Mouse (Mus musculus) large intestine, adult 2 months (tissue): ENCODE measurements around the gene Jakmip3. TPM values are rescaled to one million over a fixed set of nuclear protein-coding genes. Genes with fewer than 3 reads are reported as not detected.
A peak's percentile ranks its signal among the peaks of the same experiment; 100 is the strongest.

Experiments used
- DNase-seq: peaks from one replicate; pipeline ENCODE4 v3.0.0-alpha.2; 2012; ENCODE audit warnings: low read depth, low spot score
- WGBS: fragments of 180-500 bp; shearing (Covaris S2); methylation state at CpG from one replicate; pipeline ENCODE4 v1.1.7; 2018; 5-methylcytosine and 5-hydroxymethylcytosine counted together
- polyA plus RNA-seq: library from polyadenylated mRNA; depleted of rRNA; stranded (reverse); fragments of >200 nt; gene quantifications from 2 replicates; pipeline ENCODE4 v1.2.3, GENCODE M21; 2012

The Jakmip3 gene
- polyA plus RNA-seq, 1 experiment: 0.11 TPM

DNA sequence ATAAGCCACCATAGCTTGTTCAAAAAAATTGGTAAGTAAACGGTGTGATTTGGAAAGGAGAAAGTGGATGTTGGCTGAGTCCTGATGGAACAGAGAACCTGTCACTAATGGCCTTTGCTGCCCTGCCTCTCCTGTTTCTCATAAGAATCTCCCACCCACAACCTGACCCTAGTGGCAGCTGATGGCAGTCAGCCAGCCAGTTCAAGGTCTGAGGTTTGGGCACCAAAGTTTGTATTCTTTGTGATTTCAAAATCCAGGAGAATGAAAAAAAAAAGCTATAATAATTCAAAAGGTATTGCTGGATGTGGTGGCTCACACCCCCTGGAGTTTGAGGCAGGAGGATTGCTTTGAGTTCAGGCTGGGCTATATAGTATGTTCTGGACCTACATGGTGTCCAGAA, 1.8 kb downstream of the Jakmip3 start:
- 81% methylated on average over 1 of the region's 1 CpGs for WGBS
- no peak for DNase-seq

DNA sequence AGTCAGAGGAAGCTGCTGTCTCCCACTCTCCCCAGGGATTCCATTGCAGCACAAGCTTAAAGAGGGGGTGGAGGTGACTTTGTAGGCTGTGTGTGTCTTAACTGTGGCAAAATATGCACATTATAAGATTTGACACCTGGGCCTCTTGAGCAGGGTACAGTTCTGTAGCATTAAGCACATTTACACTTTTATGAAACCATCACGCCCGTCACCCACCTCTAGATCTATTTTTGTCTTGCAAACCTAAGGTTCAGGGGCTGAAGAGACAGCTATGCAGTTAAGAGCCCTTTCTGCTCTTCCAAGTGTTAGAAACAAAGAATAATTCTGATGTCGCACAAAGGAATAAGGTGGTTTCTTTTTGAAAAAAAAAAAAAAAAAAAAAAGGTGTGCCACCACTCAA, 5.1 kb downstream of the Jakmip3 start:
- DNase-seq: no peak
- 55% methylated on average over 3 of the region's 3 CpGs for WGBS

DNA sequence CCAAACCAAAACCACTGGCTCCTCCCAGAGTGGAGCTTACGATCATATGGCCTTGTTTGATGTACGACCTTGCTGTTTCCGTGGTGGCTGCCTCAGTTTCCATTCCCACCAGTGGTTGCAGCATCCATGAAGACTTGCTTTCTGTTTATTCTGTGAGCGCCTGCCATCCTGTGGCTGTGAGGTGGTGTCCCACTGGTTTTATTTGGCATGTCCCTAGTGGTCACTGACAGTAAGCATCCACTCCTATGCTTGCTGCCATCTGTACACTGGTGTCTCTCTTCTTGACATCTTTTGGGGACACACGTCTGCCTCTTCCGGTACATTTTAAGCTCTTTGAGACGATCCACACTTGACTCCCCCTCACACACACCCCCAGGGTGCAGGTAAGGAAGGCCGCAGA, 7.2 kb downstream of the Jakmip3 start:
- no peak for DNase-seq
- 79% methylated on average over 8 of the region's 8 CpGs for WGBS

DNA sequence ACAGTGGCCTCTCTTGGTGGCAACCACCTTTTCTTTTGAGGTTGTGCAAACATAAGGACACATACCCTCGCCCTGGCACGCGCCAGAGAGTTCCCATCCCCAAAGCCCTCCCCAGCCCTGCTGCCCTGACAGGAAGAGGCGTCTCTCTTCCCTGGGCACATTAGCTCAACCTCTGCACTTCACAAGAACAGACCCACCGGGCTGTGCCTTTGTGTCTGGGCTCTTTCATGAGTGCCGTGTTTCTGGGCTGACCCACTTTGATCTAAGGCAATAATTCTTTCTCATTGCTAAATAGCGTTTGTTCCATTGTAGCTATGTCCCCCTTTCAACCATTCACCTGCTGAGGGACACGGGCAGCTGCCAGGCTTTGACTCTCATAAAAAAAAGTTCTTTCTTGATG, 7.8 kb downstream of the Jakmip3 start:
- no peak for DNase-seq
- WGBS: 24% methylated on average over 8 of the region's 8 CpGs

DNA sequence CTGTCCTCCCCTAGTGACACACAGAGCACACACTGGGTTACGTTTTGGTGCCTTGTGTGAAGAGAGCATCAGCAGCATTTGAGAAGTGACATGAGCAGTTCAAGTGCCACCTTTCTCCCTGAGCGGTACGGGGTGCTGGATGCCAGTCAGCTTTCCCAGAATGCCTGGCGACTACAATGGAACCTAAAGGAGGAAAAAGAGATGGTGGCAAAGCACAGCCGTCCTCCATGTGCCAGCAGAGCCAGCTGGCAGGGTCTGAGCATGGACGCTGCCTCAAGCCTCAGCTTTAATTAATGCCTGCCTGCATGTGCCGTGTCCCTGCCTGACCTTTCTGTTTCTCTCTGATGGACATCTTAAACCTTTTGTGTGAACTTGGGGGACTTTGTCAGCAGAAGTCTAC, 15.3 kb downstream of the Jakmip3 start:
- DNase-seq: no peak
- WGBS: 77% methylated on average over 7 of the region's 7 CpGs

DNA sequence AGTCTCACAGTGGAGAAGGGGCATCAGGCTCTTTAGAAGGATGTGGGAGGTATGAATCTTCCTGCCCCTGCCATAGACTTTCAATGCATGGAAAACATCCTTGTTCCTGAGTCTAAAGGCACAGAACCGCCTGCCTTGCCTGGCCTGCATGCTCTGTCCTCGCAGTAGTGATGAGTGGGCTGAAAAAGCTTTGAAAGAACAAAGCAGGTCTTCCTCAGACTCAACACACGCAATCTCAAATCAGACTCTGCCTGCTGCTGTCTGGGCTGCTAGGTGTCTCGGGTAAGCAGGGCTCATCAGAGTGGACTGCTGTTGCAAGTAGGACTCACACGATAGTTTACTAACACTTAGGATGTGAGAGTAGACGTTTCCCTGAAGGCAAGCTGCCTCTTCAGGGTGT, 16.6 kb downstream of the Jakmip3 start:
- 63% methylated on average over 6 of the region's 6 CpGs for WGBS
- no peak for DNase-seq

DNA sequence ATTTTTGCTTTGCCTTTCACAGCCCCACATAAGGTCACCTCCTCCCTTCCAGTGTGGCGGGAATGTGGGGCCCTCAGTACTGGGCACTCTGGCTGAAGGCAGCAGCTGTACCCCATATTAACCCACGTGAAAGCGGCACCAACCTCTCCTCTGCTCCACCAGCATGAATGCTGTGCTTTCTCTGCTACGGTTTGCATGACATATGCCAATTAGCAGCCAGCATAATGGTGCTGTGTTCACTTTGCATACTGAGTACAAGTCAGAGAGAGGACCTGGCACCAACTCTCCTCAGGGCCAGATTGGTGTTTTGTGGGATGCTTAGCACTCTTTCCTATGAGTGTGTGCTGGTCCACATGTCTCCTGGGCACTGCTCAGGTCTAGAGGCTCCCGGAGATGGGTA, 19.2 kb downstream of the Jakmip3 start:
- no peak for DNase-seq
- 82% methylated on average over 5 of the region's 5 CpGs for WGBS

DNA sequence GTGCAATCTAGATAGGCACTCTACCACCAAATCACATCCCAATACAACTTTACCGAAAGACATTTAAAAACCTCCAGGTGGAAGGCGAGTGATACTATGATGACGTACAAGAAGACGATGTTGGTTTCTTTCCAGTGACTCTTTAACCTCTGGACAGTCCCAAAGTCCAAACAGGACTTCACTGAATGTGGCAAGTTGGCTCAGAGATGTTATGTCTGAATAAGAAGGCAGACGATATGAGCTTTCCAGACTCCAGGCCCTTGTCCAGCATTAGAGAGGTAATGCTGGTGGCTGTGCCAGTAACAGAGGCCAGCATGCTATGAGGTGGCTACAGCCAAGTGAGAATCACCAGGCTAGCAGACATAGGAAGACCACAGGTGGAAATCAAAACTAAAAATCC, 23.2 kb downstream of the Jakmip3 start:
- WGBS: 79% methylated on average over 5 of the region's 5 CpGs
- DNase-seq: no peak

DNA sequence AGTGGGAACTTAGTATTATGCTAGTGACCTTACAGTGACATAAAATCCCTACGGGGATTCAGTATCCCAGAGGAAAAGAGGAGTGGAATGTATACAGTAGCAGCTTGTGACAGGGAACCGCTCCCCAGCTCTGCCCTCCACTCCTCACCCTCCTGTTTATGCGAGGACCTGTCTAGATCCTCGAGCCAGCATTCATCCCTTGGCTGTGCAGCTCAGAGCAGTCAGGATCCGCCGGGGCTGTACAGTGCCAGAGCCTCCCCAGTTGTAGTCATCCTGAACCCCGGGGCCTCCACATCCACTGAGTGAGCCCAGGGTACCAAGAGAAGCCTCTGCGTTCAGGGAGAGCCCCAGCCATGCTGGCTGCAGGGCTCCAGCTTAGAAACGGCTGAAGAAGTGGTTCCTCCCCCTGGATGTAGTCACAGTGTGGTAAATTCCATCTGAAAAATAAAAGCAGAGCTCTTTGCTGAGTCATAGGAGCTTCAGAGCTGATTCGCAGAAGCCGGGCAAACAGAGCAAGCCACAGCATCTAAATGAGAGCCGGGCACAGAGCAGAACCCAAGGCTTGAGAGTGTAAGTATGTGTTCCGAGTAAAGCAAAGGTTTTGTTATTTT, 27.6 kb downstream of the Jakmip3 start:
- 54% methylated on average over 13 of the region's 13 CpGs for WGBS
- no peak for DNase-seq

DNA sequence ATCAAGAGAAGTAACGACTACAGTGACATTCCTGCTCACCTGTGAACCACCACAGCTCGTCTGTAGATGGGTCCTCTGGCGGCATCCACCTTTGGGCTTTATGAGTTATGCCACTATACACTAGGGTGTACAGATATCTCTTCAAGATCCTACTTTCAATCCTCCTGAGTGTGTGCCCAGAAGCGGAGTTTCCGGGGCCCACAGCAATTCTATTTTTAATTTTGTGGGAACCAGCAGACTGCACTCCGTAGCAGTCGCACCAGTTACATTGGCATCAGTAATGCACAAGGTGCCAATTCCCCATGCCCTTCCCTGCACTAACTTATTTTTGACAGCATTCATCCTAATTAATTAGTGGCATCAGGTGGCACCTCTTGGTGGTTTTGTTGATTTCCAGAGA, 37.0 kb downstream of the Jakmip3 start:
- WGBS: 87% methylated on average over 7 of the region's 7 CpGs
- DNase-seq: no peak

DNA sequence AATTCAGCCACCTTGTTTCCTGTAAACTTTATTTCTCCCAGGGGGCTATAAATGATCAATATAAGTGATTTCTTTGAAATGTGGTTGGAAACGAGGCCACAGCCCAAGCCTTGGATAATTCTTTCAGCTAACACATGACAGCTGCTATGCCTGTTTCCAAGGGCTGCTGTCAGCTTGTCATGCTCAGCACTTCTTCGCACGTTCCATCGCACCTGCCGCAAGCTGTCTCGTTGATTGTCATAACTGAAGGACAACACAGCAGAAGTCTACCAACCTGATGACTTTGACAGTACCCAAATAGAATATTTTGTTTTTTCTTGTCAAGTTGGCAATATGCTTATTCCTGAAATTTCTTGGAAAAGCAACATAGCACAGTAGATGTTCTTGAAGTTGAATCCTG, 44.0 kb downstream of the Jakmip3 start:
- WGBS: 87% methylated on average over 6 of the region's 6 CpGs
- DNase-seq: no peak

DNA sequence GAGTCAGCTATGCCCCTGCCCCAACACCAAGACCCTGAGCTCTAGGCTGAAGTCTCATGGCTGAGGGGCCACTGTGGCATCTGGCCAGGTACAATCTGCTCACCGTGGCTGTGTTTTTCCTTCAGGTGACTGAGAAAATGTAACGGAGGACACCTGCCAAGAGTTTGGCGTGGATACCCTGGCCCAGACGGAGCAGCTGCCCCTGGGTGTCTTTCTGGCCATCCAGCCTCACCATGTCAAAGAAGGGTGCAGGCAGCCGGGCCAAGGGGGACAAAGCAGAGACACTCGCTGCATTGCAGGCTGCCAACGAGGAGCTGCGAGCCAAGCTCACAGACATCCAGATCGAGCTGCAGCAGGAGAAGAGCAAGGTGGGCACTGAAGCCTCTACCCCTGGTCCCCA, 48.6 kb downstream of the Jakmip3 start:
- 75% methylated on average over 9 of the region's 9 CpGs for WGBS
- no peak for DNase-seq

DNA sequence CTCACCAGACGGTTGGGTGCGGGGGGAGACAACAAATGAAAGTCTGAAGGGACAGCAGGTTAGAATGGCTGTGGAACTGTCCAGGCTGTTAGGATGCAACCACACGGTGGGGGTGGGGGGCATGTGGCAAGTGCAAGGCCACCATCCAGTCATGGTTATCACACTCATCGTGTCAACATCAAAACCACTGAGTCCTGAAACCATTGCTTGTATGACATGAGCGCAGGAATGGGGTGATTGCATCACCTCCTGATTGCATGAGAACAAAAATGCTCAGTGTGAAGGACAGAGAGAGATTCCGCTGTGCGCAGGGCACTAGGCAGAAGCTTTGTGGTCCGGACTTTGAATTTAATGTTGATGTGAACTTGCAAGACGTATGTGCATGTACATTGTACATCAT, 62.2 kb downstream of the Jakmip3 start:
- no peak for DNase-seq
- 83% methylated on average over 9 of the region's 9 CpGs for WGBS

DNA sequence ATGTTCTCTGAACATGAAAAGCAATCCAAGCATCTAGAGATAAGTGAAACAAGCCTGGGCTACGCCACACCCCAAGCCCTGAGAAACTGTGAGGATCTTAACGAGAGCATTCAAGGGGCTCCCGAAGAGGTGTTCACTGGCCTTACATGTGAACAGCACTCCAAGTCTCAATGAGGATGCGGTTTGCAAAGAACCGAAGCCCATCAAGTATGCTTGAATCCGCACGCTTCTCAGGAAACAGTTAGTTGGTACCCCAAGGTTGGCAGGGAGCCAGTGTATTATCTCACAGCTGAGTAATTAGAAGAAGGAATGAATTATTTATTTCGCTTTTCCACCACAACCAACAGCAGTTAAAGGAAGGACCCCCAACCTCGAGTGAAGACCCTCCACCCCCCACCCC, 62.7 kb downstream of the Jakmip3 start:
- WGBS: 68% methylated on average over 9 of the region's 9 CpGs
- DNase-seq: no peak

DNA sequence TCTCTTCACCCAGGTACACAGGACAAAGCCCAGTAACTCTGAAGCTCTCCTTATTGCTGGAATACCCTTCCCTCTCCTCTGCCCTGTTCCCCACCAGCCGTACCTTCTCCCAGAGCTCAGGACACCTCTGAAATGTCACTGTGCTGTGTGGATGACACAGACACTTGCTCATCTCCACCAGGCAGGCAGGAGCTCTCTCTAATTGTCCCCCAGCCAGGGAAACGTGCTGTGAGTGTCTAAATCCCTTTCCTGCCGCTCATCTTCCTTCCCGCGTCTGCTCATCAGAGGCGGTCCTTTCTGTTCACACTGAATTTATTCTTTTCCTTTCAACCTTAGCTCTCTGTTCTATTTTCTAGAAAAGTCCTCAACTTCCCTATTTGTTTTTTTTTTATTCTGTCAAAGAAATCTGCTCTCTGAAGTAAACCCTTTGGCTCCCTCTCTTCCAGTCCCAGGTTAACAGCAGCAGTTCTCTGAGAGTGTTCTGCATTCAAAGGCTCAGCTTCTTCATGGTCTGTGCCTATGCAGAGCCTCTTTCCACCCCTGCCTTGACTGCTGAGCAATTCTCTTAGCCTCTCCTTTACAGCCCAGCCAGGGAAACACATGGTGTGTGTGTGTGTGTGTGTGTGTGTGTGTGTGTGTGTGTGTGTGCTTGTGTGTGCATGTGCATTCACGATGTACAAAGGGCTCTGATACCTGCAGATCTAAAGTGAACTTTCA, 69.4 kb downstream of the Jakmip3 start:
- no peak for DNase-seq
- 60% methylated on average over 7 of the region's 7 CpGs for whole genome bisulfite sequencing

DNA sequence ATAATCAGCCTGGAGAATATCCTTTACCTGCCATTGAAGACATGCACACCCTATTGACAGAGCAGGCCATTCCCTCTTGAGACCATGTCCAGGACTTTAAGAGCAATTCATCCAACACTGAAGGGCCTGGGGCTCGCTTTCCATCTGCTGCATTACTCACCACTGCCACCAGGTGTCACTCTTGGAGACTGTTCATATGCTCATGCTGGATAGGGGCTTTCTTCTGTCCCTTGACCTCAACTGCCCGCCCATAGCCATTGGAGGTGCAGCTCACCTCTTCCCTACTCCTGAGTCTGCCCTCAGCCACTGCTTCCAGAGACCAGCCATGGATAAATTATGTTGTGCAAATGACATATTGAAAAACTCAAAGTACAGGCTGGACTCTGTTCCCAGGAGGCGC, 70.5 kb downstream of the Jakmip3 start:
- WGBS: 38% methylated on average over 3 of the region's 3 CpGs

DNA sequence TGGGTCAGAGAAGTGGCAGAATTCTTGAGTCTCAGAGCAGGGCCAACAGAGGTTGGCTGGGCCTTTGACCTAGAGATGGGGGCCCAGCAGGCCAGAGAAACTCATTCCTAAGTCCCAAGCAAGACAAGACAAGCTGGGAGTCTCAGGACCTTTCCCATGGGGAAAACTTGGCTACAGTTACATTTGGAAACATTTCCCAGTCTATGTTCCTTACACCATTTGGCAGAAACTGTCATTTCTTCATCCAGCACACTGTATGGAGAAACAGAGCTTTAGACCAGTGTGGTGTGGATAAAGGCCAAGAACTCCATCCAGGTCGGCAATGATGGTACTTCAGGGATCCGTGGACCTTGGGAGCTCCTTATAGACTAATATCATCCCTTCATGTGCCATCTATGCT, 71.1 kb downstream of the Jakmip3 start:
- WGBS: 78% methylated on average over 2 of the region's 2 CpGs
- no peak for DNase-seq

More for the DNA sequence above, 70.5 kb downstream of the Jakmip3 start:
- peak; percentile 8 for DNase-seq

DNA sequence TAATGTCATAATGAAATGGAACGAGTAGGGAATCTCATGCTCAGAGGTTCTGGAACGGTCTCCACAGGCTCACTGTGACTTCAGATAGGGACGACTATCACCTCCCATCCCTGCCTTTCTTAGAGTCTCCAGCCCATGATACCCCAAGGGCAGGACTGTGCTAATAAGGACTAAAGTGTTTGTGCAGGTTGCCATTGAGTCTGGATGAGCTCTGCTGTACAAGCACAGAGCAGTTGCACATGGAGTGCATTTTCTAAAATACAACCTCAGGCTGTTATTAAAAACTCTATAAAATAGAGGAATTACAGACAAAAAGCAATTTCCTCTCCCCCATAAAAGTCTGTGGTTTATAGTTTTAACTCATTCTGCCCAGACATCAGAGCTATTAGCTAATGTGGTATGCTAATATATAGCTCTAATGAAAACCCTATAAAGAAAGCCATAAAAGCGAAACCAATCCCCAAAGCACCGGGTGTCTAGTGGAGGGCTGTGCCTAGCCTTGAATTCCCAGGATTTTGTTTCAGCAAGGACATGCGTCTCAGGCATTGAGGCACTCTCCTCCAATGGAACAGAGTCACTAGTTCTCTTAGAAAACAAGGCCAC, 72.3 kb downstream of the Jakmip3 start:
- 53% methylated on average over 6 of the region's 6 CpGs for WGBS
- no peak for DNase-seq

DNA sequence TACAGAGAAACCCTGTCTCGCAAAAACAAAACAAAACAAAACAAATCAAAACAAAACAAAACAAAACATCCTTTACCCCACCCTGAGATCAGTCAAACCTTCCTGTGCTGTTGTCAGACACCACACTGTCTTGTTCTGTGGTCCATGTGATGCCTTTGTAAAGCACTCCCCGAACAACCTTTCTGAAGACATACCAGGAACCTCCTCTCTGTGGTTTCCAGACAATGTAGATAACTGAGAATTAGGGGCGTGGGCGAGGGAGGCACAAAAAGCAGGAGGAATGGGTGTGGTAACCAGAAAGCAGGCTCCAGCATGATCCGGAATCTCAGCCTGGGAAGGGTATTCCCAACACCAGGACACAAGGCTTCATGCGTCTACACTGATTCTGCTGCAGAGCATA, 74.6 kb downstream of the Jakmip3 start:
- WGBS: 68% methylated on average over 6 of the region's 6 CpGs
- no peak for DNase-seq

DNA sequence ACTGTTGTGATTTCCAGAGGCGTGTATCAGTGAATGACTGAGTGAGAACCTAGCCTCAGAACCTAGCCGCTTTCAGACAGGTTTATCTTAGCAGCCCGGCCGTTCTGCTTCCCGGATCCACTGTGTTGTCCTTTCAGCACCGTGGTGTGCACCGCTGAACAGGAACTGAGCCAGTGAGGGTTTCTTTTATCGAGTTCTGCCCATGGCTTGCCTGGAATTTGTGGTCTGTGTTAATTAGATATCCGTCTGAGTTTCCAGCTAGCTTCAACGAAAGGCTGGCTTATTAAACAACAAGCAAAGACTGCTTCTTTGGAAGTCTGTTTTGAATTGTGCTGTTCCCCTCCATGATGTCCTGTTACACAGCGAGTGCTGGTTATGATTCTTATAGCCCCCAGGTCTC, 75.8 kb downstream of the Jakmip3 start:
- WGBS: 60% methylated on average over 11 of the region's 11 CpGs

DNA sequence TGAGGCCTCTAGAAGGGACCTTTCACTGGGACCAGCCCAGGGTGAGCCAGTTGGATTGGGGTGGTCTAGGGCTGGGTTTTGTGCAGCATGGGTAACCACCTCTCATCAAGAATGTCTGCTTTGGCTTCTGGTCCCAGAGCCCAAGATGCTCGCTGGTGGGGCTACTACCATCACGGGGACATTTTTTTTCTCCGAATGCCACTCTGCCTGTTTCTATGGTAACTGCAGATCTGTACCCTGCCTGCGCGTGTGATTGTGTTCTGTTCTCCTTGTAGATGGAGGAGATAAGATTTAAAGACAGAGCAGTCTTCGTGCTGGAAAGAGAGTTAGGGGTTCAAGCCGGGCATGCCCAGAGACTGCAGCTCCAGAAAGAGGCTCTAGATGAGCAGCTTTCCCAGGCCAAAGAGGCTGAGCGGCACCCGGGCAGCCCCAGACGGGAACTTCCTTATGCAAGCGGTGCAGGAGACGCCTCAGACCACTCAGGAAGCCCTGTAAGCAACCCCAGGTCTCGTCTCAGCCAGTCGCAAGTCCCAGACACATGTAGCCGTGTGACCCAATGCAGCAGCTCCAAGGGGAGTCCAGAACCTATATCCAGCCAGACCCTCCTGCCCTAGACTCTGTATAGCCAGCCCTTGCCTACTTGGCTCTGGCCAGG, 76.8 kb downstream of the Jakmip3 start:
- no peak for DNase-seq
- WGBS: 58% methylated on average over 15 of the region's 15 CpGs

More for the DNA sequence above, 75.8 kb downstream of the Jakmip3 start:
- no peak for DNase-seq
